Mouse (Mus musculus): ENCODE data around the gene Rpl23. TPM values are rescaled to one million over a fixed set of nuclear protein-coding genes. Genes with fewer than 3 reads are reported as not detected.

Rpl23 gene
- polyA plus RNA-seq, 1 experiment = 854 TPM

- no peak for TF ChIP-seq CTCF (IDR thresholded peaks at IDR 0.05; ENCODE audit: low read depth, low read length)
- no peak for TF ChIP-seq POLR2A (IDR thresholded peaks at IDR 0.05; ENCODE audit: borderline replicate concordance, low read depth, low read length)
- peak overlapping the region; percentile 100 for H3K27ac ChIP-seq (ENCODE audit: insufficient read depth, low read depth, low read length)
- H3K4me1 ChIP-seq (ENCODE audit: control insufficient read depth, insufficient read depth, low read length) = peaks cover 79% of the 10 kb centered on the region
- H3K4me3 ChIP-seq (ENCODE audit: insufficient read depth, low read length) = no peak overlapping the region
These were observed 41.9 kb upstream of the Rpl23 start for GRCm38 (mm10) chr11:97824168-97824567.

- H3K4me1 ChIP-seq (ENCODE audit: control insufficient read depth, insufficient read depth, low read length) = peaks cover 80% of the 10 kb centered on the region
- H3K4me3 ChIP-seq (ENCODE audit: insufficient read depth, low read length) = no peak overlapping the region
- no peak overlapping the region for H3K27ac ChIP-seq (ENCODE audit: insufficient read depth, low read depth, low read length)
- no peak for TF ChIP-seq POLR2A (IDR thresholded peaks at IDR 0.05; ENCODE audit: borderline replicate concordance, low read depth, low read length)
- no peak for TF ChIP-seq CTCF (IDR thresholded peaks at IDR 0.05; ENCODE audit: low read depth, low read length)
These were observed 40.8 kb upstream of the Rpl23 start for GRCm38 (mm10) chr11:97822840-97823603.

DNA sequence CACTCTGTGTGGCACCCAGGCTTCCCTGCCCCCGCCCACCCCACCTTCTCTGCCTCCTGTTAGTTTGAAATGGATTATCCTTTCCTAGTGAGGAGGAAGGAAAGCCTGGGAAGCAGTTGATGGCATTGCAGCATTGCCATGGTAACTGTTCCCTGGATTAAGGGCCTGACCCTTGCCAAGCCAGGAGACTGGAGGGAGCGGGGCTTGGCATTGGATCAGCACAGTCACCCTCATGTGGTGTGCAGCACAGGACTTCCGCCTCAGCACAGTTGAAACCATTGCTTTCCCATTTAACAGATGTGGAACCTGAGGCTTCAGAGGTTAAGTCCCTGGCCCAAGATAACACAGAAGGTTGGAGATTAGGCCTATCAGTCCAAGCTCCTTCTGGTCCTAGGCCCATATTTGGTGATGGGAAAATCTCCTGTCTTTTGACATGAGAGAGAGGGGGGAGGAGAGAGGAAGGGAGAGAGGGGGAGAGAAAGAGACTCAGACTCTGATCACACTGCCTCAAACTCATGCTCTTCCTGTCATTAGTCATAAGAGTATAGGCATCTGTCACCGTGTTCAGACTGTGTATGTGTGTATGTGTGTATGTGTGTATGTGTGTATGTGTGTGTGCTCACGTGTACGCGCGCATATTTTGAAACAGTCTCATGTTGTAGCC lies 39.3 kb upstream of the Rpl23 start:
- Histone ChIP-seq H3K27ac (ENCODE audit: insufficient read depth, low read depth, low read length) (peak overlapping the region; percentile 33), H3K4me3 (ENCODE audit: insufficient read depth, low read length) (no peak overlapping the region), H3K4me1 (ENCODE audit: control insufficient read depth, insufficient read depth, low read length) (peaks cover 79% of the 10 kb centered on the region)
- no peak for TF ChIP-seq CTCF (IDR thresholded peaks at IDR 0.05; ENCODE audit: low read depth, low read length)
- no peak for TF ChIP-seq POLR2A (IDR thresholded peaks at IDR 0.05; ENCODE audit: borderline replicate concordance, low read depth, low read length)

DNA sequence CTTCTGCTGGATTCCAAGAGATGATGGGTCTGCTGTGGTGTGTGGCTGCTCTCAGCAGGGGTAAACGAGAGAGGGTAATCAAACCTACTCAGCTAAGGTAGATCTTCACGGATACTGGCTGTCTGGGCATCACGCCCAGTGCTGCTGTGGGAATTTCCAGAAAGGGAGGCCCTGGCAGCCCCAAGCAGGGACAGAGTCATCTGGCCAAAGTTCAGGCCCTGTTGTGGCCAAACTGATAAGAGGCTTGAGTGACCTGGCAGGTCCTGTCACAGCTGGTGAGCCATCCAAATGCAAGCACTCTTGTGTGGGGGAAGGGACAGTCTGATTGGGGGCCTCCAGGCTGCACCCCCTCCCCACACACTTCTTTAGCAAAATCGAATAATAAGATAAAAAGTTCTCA lies 38.6 kb upstream of the Rpl23 start:
- peaks cover 73% of the 10 kb centered on the region for H3K4me1 ChIP-seq (ENCODE audit: control insufficient read depth, insufficient read depth, low read length)
- H3K27ac ChIP-seq (ENCODE audit: insufficient read depth, low read depth, low read length) = peak overlapping the region; percentile 30
- TF ChIP-seq POLR2A (IDR thresholded peaks at IDR 0.05; ENCODE audit: borderline replicate concordance, low read depth, low read length) (no peak), CTCF (IDR thresholded peaks at IDR 0.05; ENCODE audit: low read depth, low read length) (no peak)
- H3K4me3 ChIP-seq (ENCODE audit: insufficient read depth, low read length) = no peak overlapping the region

GRCm38 (mm10) chr11:97819923-97820322 lies 37.7 kb upstream of the Rpl23 start:
- TF ChIP-seq POLR2A (IDR thresholded peaks at IDR 0.05; ENCODE audit: borderline replicate concordance, low read depth, low read length) (no peak), CTCF (IDR thresholded peaks at IDR 0.05; ENCODE audit: low read depth, low read length) (no peak)
- Histone ChIP-seq H3K4me1 (ENCODE audit: control insufficient read depth, insufficient read depth, low read length) (peaks cover 64% of the 10 kb centered on the region), H3K27ac (ENCODE audit: insufficient read depth, low read depth, low read length) (peak overlapping the region; percentile 39), H3K4me3 (ENCODE audit: insufficient read depth, low read length) (no peak overlapping the region)

- peak overlapping the region; percentile 32; the same call in 1 of the 2 replicates for H3K27ac ChIP-seq (ENCODE audit: insufficient read depth, low read depth, low read length)
- TF ChIP-seq POLR2A (IDR thresholded peaks at IDR 0.05; ENCODE audit: borderline replicate concordance, low read depth, low read length) (no peak), CTCF (IDR thresholded peaks at IDR 0.05; ENCODE audit: low read depth, low read length) (no peak)
- H3K4me1 ChIP-seq (ENCODE audit: control insufficient read depth, insufficient read depth, low read length) = peaks cover 56% of the 10 kb centered on the region
These were observed 36.9 kb upstream of the Rpl23 start for GRCm38 (mm10) chr11:97819102-97819501.

GRCm38 (mm10) chr11:97818571-97818970 lies 36.3 kb upstream of the Rpl23 start:
- Histone ChIP-seq H3K4me1 (ENCODE audit: control insufficient read depth, insufficient read depth, low read length) (peaks cover 54% of the 10 kb centered on the region), H3K27ac (ENCODE audit: insufficient read depth, low read depth, low read length) (peak overlapping the region; percentile 32; the same call in 1 of the 2 replicates), H3K4me3 (ENCODE audit: insufficient read depth, low read length) (no peak overlapping the region)
- TF ChIP-seq CTCF (IDR thresholded peaks at IDR 0.05; ENCODE audit: low read depth, low read length) = no peak
- TF ChIP-seq POLR2A (IDR thresholded peaks at IDR 0.05; ENCODE audit: borderline replicate concordance, low read depth, low read length) = no peak

More at GRCm38 (mm10) chr11:97819102-97819501, 36.9 kb upstream of the Rpl23 start:
- H3K4me3 ChIP-seq (ENCODE audit: insufficient read depth, low read length) = no peak overlapping the region

DNA sequence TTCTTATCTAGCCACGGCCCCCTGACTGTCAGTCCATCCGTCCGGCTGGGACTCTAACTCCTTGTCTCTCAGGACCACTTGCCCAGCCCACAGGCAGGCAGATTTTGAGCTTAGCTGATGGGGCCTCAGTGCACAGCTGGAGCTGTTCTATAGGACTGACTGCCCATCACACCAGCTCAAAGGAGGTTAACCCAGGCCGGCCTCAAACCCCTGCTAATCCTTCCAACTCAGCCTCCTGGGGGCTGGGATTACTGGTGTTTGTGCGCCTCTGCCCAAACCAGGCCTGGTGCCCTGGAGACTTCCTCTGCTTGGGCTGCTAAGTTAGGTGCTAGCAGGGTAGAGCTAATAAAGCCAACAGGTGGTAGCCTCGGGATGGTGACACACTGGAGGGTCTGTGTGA lies 35.8 kb upstream of the Rpl23 start:
- no peak overlapping the region for H3K4me3 ChIP-seq (ENCODE audit: insufficient read depth, low read length)
- peaks cover 53% of the 10 kb centered on the region for H3K4me1 ChIP-seq (ENCODE audit: control insufficient read depth, insufficient read depth, low read length)
- TF ChIP-seq POLR2A (IDR thresholded peaks at IDR 0.05; ENCODE audit: borderline replicate concordance, low read depth, low read length) (no peak), CTCF (IDR thresholded peaks at IDR 0.05; ENCODE audit: low read depth, low read length) (no peak)
- H3K27ac ChIP-seq (ENCODE audit: insufficient read depth, low read depth, low read length) = peak overlapping the region; percentile 26

DNA sequence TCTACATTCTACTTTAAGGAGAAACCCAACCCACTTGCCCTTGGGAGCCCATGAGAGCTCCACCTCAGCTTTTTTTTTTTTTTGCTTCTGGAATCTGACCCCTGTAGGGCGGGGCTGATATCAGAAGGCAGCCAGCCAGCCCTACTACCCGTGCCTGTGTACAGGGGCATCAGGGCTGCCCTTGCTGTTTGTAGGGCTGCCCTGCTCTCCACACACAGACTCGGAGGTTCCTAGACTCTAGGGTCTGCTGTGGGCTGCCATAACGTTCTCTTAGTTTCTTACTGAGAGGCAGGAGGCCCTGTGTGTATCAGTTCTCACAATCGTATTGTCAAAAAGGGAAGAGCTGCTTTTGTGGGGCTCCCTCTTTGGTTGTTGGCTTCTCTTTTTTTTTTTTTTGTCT lies 35.1 kb upstream of the Rpl23 start:
- H3K27ac ChIP-seq (ENCODE audit: insufficient read depth, low read depth, low read length) = peak overlapping the region; percentile 64

DNA sequence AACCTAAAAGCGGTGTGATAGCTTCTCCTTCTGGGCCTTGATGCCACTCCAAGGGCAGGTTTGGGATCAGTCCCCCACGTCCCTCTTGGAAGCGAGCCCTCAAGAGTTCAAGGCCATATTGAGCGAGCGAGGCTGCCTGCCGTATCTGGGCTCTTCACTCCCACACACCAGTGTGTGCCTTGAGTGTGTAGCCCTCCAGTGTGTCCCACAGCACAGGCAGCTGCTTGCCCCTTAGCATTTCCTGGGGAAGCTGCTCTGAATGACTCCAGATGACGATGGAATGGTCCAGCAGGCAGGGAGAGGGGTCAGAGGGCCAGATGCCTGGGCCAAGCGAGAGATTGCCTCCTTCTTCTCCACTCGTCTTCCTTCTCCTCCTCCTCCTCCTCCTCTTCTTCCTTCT lies 34.7 kb upstream of the Rpl23 start:
- TF ChIP-seq POLR2A (IDR thresholded peaks at IDR 0.05; ENCODE audit: borderline replicate concordance, low read depth, low read length) (no peak), CTCF (IDR thresholded peaks at IDR 0.05; ENCODE audit: low read depth, low read length) (no peak)
- peak overlapping the region; percentile 64; the same call in 1 of the 2 replicates for H3K27ac ChIP-seq (ENCODE audit: insufficient read depth, low read depth, low read length)
- H3K4me1 ChIP-seq (ENCODE audit: control insufficient read depth, insufficient read depth, low read length) = peaks cover 48% of the 10 kb centered on the region
- H3K4me3 ChIP-seq (ENCODE audit: insufficient read depth, low read length) = no peak overlapping the region

More for the DNA sequence above, 35.1 kb upstream of the Rpl23 start:
- no peak for TF ChIP-seq POLR2A (IDR thresholded peaks at IDR 0.05; ENCODE audit: borderline replicate concordance, low read depth, low read length)
- no peak for TF ChIP-seq CTCF (IDR thresholded peaks at IDR 0.05; ENCODE audit: low read depth, low read length)
- peaks cover 50% of the 10 kb centered on the region for H3K4me1 ChIP-seq (ENCODE audit: control insufficient read depth, insufficient read depth, low read length)
- no peak overlapping the region for H3K4me3 ChIP-seq (ENCODE audit: insufficient read depth, low read length)

Measured in bone marrow macrophage, adult 2 months (primary cell).